Mouse (Mus musculus) embryo, embryonic 11 days (tissue): ENCODE measurements around the gene Plau.

Experiments used
- DNase-seq: peaks from one replicate; pipeline ENCODE4 v3.0.0-alpha.2; 2015

The Plau gene

DNA sequence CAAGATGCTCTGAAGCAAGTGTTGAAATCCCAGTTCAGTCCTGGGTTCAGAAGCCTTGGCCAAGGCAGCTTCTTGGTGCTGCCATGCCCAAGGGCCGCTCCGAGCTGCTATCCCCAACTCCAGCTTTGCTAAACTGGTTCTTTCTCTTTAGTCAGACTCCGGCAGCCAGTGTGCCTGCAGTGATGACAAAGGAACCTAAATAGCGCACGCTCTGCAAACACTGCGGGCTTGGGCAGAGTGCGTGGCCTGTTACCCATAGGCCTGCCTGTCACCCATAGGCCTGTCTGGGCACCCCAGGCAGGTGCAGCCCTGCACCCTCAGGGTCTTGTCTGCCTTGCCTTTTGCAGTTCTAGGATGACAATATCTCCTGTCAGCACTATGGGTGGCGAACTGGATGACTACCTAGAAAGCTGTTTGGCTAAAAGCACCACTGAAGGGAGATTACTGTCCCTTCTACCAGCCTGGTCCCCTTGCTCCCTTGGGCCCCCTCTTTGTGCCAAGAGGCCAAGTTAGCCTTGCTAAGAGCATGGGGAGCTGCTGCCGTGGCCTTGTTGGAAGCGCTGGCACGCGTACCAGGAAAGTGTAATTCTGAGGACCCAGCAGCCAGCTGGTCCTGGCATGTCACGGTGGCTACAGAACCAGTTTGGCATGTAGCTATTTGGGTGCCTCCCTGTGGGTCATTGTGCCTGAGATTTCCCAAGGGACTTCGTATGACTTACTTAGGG lies 30.2 kb upstream of the Plau start:
- DNase-seq: no peak

- no peak for DNase-seq
Measured at GRCm38 (mm10) chr14:20809349-20809748, 27.1 kb upstream of the Plau start.

- no peak for DNase-seq
Measured at GRCm38 (mm10) chr14:20809820-20810219, 26.6 kb upstream of the Plau start.

GRCm38 (mm10) chr14:20811236-20811635 lies 25.2 kb upstream of the Plau start:
- no peak for DNase-seq

DNA sequence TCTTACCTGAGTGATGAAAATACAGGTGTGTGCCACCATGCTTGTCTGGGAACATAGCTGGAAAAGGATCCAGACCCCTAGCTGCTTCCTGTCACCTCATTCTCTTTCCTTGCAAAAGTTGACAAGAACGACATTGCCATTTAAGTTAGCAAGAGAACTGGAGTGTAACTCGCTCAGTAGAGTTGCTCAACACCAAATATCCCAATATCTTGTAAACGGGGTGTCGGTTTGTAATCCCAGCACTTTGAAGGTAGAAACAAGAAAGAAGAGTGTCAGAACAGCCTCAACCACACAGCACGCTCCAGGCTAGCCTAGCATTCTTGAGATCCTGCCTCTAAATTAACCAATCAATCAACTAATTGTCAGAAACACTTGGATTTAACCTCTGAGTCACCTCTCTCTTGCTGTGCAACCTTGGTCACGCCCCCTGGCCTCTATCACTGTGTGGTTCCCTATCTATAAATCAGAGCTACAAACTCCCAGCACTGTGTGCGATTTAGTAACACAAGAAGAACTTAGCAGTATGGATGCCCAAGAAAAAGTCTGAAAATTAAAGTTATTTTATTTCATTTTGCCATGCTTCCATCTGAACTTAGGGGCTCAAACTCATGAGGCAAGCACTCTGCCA lies 24.6 kb upstream of the Plau start:
- DNase-seq: peak; percentile 37

DNA sequence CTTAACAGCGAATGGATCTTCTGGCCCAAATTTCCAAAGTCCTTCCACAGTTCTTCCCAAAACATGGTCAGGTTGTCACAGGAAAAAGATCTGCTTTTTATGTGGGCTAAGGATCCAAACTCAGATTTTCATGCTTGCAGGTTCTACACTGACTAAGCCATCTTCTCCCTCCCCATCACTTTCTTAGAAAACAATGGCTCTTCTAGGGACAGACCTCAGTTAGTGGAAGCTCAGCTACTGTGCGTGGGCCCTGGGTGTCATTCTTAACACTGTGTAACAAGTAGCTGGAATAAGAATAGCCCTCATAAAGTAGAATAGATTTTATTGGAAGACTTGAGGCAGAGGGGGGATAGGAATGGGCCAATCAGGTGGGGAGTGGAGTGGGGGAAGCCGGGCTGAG lies 21.0 kb upstream of the Plau start:
- DNase-seq: no peak

- no peak for DNase-seq
Measured at GRCm38 (mm10) chr14:20824517-20824916, 11.9 kb upstream of the Plau start.

DNA sequence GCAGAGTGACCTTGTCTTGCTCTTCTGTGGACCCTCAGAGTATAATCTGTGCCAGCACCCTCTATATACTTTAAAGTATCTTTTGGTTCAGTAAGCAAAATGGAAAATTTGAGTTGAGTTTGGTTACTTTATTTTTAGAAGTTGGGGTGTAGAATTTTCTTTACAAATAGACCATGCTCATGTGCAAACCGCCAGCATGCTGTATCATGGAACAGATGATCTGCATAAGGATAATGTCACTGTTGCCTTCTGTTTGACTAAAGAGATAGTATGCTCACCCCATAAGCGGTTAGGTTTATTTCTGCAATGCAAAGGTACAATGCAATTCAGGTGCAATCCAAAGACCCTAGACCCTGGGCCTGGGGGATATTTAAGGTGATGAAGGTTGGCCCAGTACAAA lies 10.9 kb upstream of the Plau start:
- DNase-seq: no peak

DNA sequence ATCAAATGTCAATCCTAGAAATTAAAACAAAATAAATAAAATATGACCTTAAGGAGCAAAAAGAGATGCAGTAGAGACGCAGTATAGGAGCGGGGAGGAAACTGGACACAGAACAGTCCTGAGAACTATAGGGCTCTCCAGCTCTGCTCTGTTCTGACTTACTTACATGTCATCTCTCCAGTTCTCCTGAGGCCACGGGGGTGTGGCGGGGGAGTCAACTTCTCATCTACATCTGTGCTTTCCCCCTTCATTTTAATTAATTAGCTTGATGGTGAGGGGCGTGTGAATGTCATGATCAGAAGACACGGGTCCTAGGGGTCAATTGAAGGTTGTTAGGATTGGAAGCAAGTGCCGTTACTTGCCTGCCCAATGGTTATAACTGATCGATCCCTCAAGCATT lies 9.4 kb upstream of the Plau start:
- DNase-seq: no peak

GRCm38 (mm10) chr14:20827491-20827890 lies 9.0 kb upstream of the Plau start:
- DNase-seq: no peak

DNA sequence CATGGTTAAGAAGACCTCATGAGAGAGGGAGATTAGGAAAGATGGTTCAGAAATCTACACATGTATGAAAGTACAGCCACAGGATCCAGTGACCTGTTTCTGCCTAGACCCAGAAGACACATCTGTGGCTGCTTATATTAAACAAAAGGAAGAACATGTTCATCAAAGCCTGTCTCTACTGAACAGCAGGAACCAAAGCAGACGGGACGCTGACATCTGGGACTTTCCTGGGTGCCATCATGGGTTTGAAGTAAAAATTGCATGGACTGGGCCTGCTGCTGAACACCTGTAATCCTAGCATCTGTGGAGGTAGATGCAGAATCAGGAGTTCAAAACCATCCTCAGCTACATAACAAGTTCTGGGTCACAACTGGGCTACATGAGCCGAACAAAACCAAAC lies 7.9 kb upstream of the Plau start:
- no peak for DNase-seq

GRCm38 (mm10) chr14:20829523-20830366 lies 6.7 kb upstream of the Plau start:
- no peak for DNase-seq

- DNase-seq: no peak
Measured at GRCm38 (mm10) chr14:20831141-20831910, 5.1 kb upstream of the Plau start.

DNA sequence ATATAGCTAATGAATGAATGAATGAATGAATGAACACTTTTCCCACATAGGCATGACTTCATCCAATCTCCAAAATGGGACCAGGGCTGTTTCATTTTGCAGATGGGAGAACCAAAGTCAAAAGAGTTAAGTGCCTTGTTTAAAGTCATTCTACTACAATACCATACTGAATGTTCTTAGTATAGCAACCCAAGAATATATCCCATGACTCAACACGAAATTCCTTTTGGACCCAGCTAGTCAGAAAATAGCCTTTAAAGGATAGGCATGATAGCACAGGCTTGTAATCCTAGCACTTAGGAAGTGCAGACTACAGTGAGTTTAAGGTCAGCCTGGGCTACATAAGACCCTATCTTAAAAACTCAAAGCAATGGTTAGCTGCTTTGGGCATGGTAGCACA lies 4.5 kb upstream of the Plau start:
- DNase-seq: no peak

- no peak for DNase-seq
Measured at GRCm38 (mm10) chr14:20833525-20833924, 2.9 kb upstream of the Plau start.

DNA sequence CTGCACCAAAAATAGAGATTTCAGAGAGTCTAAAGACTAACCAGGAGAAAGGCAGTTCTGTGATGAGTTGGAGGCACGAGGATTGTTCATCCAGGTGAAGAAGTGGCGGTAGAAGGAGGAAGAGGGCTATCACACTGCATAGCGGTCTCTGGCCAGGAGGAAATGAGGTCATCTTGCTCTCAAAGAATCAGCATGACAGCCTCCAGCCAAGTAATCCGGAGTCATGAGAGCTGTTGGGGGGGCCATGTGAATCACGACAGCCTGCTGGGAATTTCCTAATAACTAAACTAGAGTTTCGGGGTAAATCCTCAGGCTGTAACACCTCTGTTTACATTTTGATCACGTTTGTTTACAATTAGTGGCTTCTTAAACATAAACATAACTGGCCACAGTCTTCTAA lies 2.3 kb upstream of the Plau start:
- DNase-seq: no peak

DNA sequence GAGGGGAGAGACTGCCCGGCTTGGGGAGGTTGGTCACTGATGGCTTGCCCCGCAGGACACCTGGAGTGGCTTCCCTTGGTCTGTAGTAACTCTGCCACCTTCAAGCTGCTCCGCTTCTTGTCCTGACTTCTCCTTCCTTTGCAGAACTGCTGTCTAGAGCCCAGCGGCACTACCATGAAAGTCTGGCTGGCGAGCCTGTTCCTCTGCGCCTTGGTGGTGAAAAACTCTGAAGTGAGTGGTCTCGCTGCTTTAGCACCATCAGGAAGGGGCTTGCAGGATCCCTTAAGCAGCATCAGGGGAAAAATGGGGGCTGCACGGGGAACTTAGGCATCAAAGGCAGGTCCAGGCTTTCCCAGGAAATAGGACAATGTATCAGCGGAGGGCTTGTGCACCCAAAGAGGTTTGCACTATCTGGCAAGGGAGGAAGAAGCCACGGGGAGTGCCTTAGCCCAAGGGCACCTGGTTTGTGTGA lies 481 bp downstream of the Plau start:
- no peak for DNase-seq

- no peak for DNase-seq
Measured at GRCm38 (mm10) chr14:20837681-20838080, 1.2 kb downstream of the Plau start.

GRCm38 (mm10) chr14:20841526-20841925 lies 5.1 kb downstream of the Plau start:
- DNase-seq: no peak

DNA sequence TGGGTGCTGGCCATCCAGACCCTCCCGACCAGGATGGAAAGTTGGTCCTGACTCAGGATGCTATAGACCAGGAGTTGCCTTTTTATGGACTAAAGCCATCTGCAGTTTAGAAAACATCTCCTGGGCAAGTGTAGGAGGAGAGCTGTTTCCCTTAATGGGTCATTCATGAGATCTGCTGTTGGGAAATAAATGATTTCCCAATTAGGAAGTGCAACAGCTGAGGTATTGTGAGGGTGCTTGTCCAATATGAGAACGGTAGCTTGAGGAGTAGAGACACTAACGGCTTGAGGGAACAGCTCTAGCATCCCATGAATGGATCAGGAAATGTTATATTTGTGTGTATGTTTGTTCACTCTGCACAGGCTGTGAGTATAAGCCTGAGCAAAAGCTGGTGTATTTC lies 6.2 kb downstream of the Plau start:
- no peak for DNase-seq

GRCm38 (mm10) chr14:20844126-20844525 lies 7.7 kb downstream of the Plau start:
- DNase-seq: no peak

DNA sequence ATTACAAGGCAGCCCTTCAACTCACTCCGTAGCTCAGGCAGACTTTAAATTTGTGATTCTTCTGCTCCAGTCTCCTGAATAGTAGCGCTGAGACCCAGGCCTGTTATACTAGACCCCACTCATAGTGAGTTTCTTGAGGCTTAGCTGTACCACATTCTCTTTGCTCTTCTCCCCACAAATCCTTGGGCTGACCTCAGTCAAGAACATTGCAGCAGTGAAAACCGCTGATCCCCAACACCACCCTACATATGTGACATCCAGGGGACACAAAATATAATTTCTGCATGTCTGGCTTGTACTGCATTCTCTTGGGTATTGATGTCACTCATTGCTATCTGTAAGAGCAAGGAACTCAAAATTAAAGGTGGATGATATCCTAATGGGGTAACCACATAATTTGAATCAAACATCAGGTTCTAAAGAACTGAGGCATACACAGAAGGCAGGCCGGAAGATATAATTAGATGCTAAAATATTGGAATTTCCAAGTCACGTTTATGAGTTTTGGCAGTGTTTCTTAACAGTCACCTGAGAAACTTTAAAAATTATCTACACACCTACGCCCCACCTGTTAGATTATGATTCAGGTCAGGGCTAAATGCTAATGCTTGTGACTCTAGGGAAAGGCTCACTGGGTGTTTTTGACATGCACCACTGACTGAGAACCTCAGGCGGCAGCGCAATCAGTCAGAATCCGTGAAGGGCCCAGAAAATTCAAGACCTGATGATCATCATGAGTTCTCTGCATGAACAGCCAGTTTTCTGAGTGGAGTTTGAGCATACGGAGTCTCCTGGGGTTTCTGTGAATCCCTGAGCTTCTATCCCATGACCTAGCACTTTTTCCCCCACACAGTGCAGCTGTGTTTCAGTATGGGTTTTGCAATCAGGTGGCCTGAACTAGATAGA lies 8.5 kb downstream of the Plau start:
- DNase-seq: no peak
